ENCODE assay signal across 33 mouse cellular contexts in the genomic region with DNA sequence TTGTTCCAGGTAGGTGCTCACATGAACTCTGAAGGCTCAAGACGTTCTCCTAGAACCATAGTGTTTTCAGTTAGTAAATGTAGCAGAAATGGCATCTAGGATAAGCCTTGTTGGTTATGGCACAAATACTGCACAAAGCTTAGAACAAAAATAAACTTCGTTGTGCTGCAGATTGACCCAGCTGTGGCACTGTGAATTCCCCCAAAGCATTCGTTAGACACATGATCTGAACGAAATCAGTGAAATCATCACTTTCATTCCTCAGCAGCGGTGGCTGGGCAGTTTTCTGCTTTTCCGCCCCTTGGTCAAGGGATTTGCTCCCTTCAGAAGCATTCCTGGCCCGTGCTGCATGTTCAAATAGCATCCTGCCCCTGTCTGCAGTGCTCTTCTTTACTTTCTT.
"Had no signal": no experiment of that assay in that cellular context is flagged by ENCODE, and none has a peak within 500 bp of the region (broad histone marks: within the 10 kb centered on the region; RNA-seq: fewer than 3 reads in every experiment).

No protein-coding gene starts in this region.

- H3K9me3 ChIP-seq: heart, embryonic 15.5 days; hindbrain, embryonic 10.5 days; hindbrain, embryonic 12.5 days; hindbrain, embryonic 13.5 days; hindbrain, embryonic 15.5 days; intestine, embryonic 15.5 days; kidney, embryonic 15.5 days had no signal

- ATAC-seq: hindbrain, embryonic 16.5 days; hindbrain, postnatal 0 days; inflammation-experienced regulatory T-cells, adult 6 months; intestine, embryonic 15.5 days; intestine, embryonic 16.5 days; intestine, postnatal 0 days had no signal

- H3K4me2 ChIP-seq: heart, embryonic 11.5 days; heart, embryonic 13.5 days; heart, embryonic 15.5 days; hindbrain, embryonic 12.5 days; hindbrain, embryonic 13.5 days; hindbrain, embryonic 14.5 days; hindbrain, embryonic 15.5 days; intestine, embryonic 15.5 days; kidney, embryonic 15.5 days had no signal

- H3K4me1 ChIP-seq: heart, embryonic 13.5 days; heart, embryonic 15.5 days; hindbrain, embryonic 10.5 days; hindbrain, embryonic 12.5 days; hindbrain, embryonic 13.5 days; hindbrain, embryonic 15.5 days; intestine, embryonic 15.5 days; kidney, embryonic 15.5 days had no signal

- H3K4me3 ChIP-seq: heart, embryonic 13.5 days; heart, embryonic 15.5 days; hindbrain, embryonic 10.5 days; hindbrain, embryonic 12.5 days; hindbrain, embryonic 13.5 days; hindbrain, embryonic 15.5 days; intestine, embryonic 15.5 days; kidney, embryonic 15.5 days; layer of hippocampus, adult 2 months; left cerebral cortex, adult 2 months had no signal

- H3K9ac ChIP-seq: heart, embryonic 13.5 days; heart, embryonic 15.5 days; hindbrain, embryonic 12.5 days; hindbrain, embryonic 13.5 days; hindbrain, embryonic 14.5 days; hindbrain, embryonic 15.5 days; intestine, embryonic 15.5 days; kidney, embryonic 15.5 days had no signal

- H3K27me3 ChIP-seq: heart, embryonic 13.5 days; heart, embryonic 15.5 days; hindbrain, embryonic 12.5 days; hindbrain, embryonic 13.5 days; hindbrain, embryonic 15.5 days; intestine, embryonic 15.5 days; kidney, embryonic 15.5 days had no signal

- H3K27ac ChIP-seq: heart, embryonic 13.5 days; heart, embryonic 15.5 days; hindbrain, embryonic 10.5 days; hindbrain, embryonic 12.5 days; hindbrain, embryonic 13.5 days; hindbrain, embryonic 14.5 days; hindbrain, embryonic 15.5 days; hindbrain, postnatal 0 days; intestine, embryonic 15.5 days; kidney, embryonic 15.5 days; kidney, postnatal 0 days; layer of hippocampus, adult 2 months; left cerebral cortex, adult 2 months had no signal

- DNase-seq: heart, postnatal 10 days; heart, postnatal 14 days; heart, postnatal 36 days; heart, postnatal 4 days; kidney, adult 11 months; kidney, adult 18-20 months; kidney, adult 2 months; kidney, adult 8-10 months; kidney, postnatal 10 days; kidney, postnatal 14 days; kidney, postnatal 25 days; kidney, postnatal 36 days; kidney, postnatal 4 days; layer of hippocampus, adult 9-11 months; layer of hippocampus, postnatal 36 days had no signal
